Mouse (Mus musculus): ENCODE measurements around the gene Aunip. TPM values are rescaled to one million over a fixed set of nuclear protein-coding genes. Genes with fewer than 3 reads are reported as not detected.
"Not testable (repeated sequence)": the region's sequence is repeated elsewhere in the genome, so short reads cannot be mapped to it uniquely, and the experiment has no call there.

Gene Aunip
- total RNA-seq, 1 experiment from 2014 or later, result 34.0 TPM

GRCm38 (mm10) chr4:134483078-134483688 lies 27.6 kb upstream of the Aunip start:
- no peak for ATAC-seq (replicated peaks in 1 of 2; ENCODE audit: insufficient read depth in 1 of 2, low FRiP score in 2 of 2, low TSS enrichment in 1 of 2, low read depth in 1 of 2, poor library complexity in 2 of 2, severe bottlenecking in 2 of 2)

- no peak for ATAC-seq (replicated peaks in 1 of 2; ENCODE audit: insufficient read depth in 1 of 2, low FRiP score in 2 of 2, low TSS enrichment in 1 of 2, low read depth in 1 of 2, poor library complexity in 2 of 2, severe bottlenecking in 2 of 2)
Observed at GRCm38 (mm10) chr4:134483696-134484095, 27.1 kb upstream of the Aunip start.

GRCm38 (mm10) chr4:134484231-134484630 lies 26.6 kb upstream of the Aunip start:
- no peak for ATAC-seq (replicated peaks in 1 of 2; ENCODE audit: insufficient read depth in 1 of 2, low FRiP score in 2 of 2, low TSS enrichment in 1 of 2, low read depth in 1 of 2, poor library complexity in 2 of 2, severe bottlenecking in 2 of 2)

- ATAC-seq (replicated peaks in 1 of 2; ENCODE audit: insufficient read depth in 1 of 2, low FRiP score in 2 of 2, low TSS enrichment in 1 of 2, low read depth in 1 of 2, poor library complexity in 2 of 2, severe bottlenecking in 2 of 2), result no peak
Observed at GRCm38 (mm10) chr4:134485151-134485900, 25.5 kb upstream of the Aunip start.

GRCm38 (mm10) chr4:134488211-134488610 lies 22.6 kb upstream of the Aunip start:
- no peak for ATAC-seq (replicated peaks in 1 of 2; ENCODE audit: insufficient read depth in 1 of 2, low FRiP score in 2 of 2, low TSS enrichment in 1 of 2, low read depth in 1 of 2, poor library complexity in 2 of 2, severe bottlenecking in 2 of 2)

- ATAC-seq (replicated peaks in 1 of 2; ENCODE audit: insufficient read depth in 1 of 2, low FRiP score in 2 of 2, low TSS enrichment in 1 of 2, low read depth in 1 of 2, poor library complexity in 2 of 2, severe bottlenecking in 2 of 2), result no peak
Observed at GRCm38 (mm10) chr4:134489986-134490665, 20.7 kb upstream of the Aunip start.

GRCm38 (mm10) chr4:134491716-134492115 lies 19.1 kb upstream of the Aunip start:
- ATAC-seq (replicated peaks in 1 of 2; ENCODE audit: insufficient read depth in 1 of 2, low FRiP score in 2 of 2, low TSS enrichment in 1 of 2, low read depth in 1 of 2, poor library complexity in 2 of 2, severe bottlenecking in 2 of 2), result peak; percentile 30 to 40; a peak in 3 of 4 replicates

GRCm38 (mm10) chr4:134494161-134494560 lies 16.6 kb upstream of the Aunip start:
- not testable (repeated sequence) for ATAC-seq (replicated peaks in 1 of 2; ENCODE audit: insufficient read depth in 1 of 2, low FRiP score in 2 of 2, low TSS enrichment in 1 of 2, low read depth in 1 of 2, poor library complexity in 2 of 2, severe bottlenecking in 2 of 2)

- ATAC-seq (replicated peaks in 1 of 2; ENCODE audit: insufficient read depth in 1 of 2, low FRiP score in 2 of 2, low TSS enrichment in 1 of 2, low read depth in 1 of 2, poor library complexity in 2 of 2, severe bottlenecking in 2 of 2), result peak; percentile 65 to 68
Observed at GRCm38 (mm10) chr4:134494780-134495545, 15.8 kb upstream of the Aunip start.

- no peak for ATAC-seq (replicated peaks in 1 of 2; ENCODE audit: insufficient read depth in 1 of 2, low FRiP score in 2 of 2, low TSS enrichment in 1 of 2, low read depth in 1 of 2, poor library complexity in 2 of 2, severe bottlenecking in 2 of 2)
Observed at GRCm38 (mm10) chr4:134495546-134495923, 15.3 kb upstream of the Aunip start.

- peak; percentile 17 to 41 for ATAC-seq (replicated peaks in 1 of 2; ENCODE audit: insufficient read depth in 1 of 2, low FRiP score in 2 of 2, low TSS enrichment in 1 of 2, low read depth in 1 of 2, poor library complexity in 2 of 2, severe bottlenecking in 2 of 2)
Observed at GRCm38 (mm10) chr4:134496595-134497210, 14.1 kb upstream of the Aunip start, which contains the start of gene Paqr7. TSS of gene Paqr7 (plus strand) at chr4:134496697.

- peak in 1 of 2 experiments; percentile 1; a peak in 1 of 4 replicates for ATAC-seq (replicated peaks in 1 of 2; ENCODE audit: insufficient read depth in 1 of 2, low FRiP score in 2 of 2, low TSS enrichment in 1 of 2, low read depth in 1 of 2, poor library complexity in 2 of 2, severe bottlenecking in 2 of 2)
Observed at GRCm38 (mm10) chr4:134497223-134497622, 13.6 kb upstream of the Aunip start.

- no peak for ATAC-seq (replicated peaks in 1 of 2; ENCODE audit: insufficient read depth in 1 of 2, low FRiP score in 2 of 2, low TSS enrichment in 1 of 2, low read depth in 1 of 2, poor library complexity in 2 of 2, severe bottlenecking in 2 of 2)
Observed at GRCm38 (mm10) chr4:134497986-134498731, 12.6 kb upstream of the Aunip start.

GRCm38 (mm10) chr4:134498983-134499382 lies 11.8 kb upstream of the Aunip start:
- not testable (repeated sequence) for ATAC-seq (replicated peaks in 1 of 2; ENCODE audit: insufficient read depth in 1 of 2, low FRiP score in 2 of 2, low TSS enrichment in 1 of 2, low read depth in 1 of 2, poor library complexity in 2 of 2, severe bottlenecking in 2 of 2)

GRCm38 (mm10) chr4:134501095-134501494 lies 9.7 kb upstream of the Aunip start:
- no peak for ATAC-seq (replicated peaks in 1 of 2; ENCODE audit: insufficient read depth in 1 of 2, low FRiP score in 2 of 2, low TSS enrichment in 1 of 2, low read depth in 1 of 2, poor library complexity in 2 of 2, severe bottlenecking in 2 of 2)

- no peak for ATAC-seq (replicated peaks in 1 of 2; ENCODE audit: insufficient read depth in 1 of 2, low FRiP score in 2 of 2, low TSS enrichment in 1 of 2, low read depth in 1 of 2, poor library complexity in 2 of 2, severe bottlenecking in 2 of 2)
Observed at GRCm38 (mm10) chr4:134503686-134504357, 7.0 kb upstream of the Aunip start.

Data from hematopoietic stem cell, adult 5-6 weeks (primary cell).